Mouse (Mus musculus) MEL (cell line): ENCODE results near the gene Pik3cg.

Source experiments
- NRF1 ChIP-seq: IDR thresholded peaks from 2 replicates; pipeline ENCODE4 v1.6.1; 2014; ENCODE audit warnings: low read depth, mild to moderate bottlenecking, inconsistent platforms, low read length, improper control_type of control experiment, moderate library complexity; ENCODE audit not compliant: poor library complexity, insufficient read depth, severe bottlenecking
- POLR2A ChIP-seq, 2 experiments: IDR thresholded peaks; 2 replicates each; pipeline ENCODE4 v1.6.1; 2011 to 2012; ENCODE audit warnings: low read length in 2 of 2, mild to moderate bottlenecking in 2 of 2, control low read depth in 1 of 2, improper control_type of control experiment in 1 of 2, low read depth in 1 of 2, moderate library complexity in 1 of 2; ENCODE audit not compliant: control insufficient read depth in 1 of 2, insufficient read depth in 1 of 2, poor library complexity in 1 of 2
- TCF12 ChIP-seq: IDR thresholded peaks from 2 replicates; pipeline ENCODE4 v1.6.1; 2014; ENCODE audit warnings: low read depth, mild to moderate bottlenecking, inconsistent platforms, low read length, improper control_type of control experiment, moderate library complexity

DNA sequence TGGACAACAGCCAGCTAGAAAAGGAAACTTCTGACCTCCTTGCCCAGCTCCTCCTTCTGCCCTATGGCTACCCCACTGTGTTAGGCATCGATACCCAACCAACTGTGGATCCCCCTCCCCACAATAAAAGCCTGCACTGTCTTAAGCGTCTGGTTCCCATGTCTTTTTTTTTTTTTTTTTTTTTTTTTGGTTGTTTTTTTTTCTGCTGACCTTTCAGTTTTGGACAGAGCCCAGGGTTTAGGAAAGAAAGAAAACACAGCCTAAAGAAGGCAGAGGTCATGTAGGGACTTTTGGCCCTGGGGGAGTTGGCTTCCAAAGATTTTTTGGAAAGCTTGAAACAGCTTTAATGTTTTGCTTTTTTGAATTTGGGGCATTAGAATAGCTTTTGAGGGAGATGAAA is 40.0 kb upstream of the Pik3cg start:
- TF ChIP-seq NRF1 (no peak), POLR2A (IDR thresholded peaks at IDR 0.05; ENCODE audit: control insufficient read depth in 1 of 2, insufficient read depth in 1 of 2, low read depth in 1 of 2, low read length in 2 of 2, poor library complexity in 1 of 2) (no peak), TCF12 (no peak)
